Mouse (Mus musculus): ENCODE measurements around the gene Hsf4. TPM values are rescaled to one million over a fixed set of nuclear protein-coding genes. Genes with fewer than 3 reads are reported as not detected.

The Hsf4 gene
- polyA plus RNA-seq, 1 experiment = 0.76 TPM

GRCm38 (mm10) chr8:105254152-105254965 is 15.2 kb upstream of the Hsf4 start:
- TF ChIP-seq GATA1 (IDR thresholded peaks at IDR 0.05; ENCODE audit: low read length) = no peak

- TF ChIP-seq GATA1 (IDR thresholded peaks at IDR 0.05; ENCODE audit: low read length) = no peak
Measured at GRCm38 (mm10) chr8:105254966-105255350, 14.6 kb upstream of the Hsf4 start, which contains the start of gene B3gnt9. TSS of gene B3gnt9 (minus strand) at chr8:105255153.

DNA sequence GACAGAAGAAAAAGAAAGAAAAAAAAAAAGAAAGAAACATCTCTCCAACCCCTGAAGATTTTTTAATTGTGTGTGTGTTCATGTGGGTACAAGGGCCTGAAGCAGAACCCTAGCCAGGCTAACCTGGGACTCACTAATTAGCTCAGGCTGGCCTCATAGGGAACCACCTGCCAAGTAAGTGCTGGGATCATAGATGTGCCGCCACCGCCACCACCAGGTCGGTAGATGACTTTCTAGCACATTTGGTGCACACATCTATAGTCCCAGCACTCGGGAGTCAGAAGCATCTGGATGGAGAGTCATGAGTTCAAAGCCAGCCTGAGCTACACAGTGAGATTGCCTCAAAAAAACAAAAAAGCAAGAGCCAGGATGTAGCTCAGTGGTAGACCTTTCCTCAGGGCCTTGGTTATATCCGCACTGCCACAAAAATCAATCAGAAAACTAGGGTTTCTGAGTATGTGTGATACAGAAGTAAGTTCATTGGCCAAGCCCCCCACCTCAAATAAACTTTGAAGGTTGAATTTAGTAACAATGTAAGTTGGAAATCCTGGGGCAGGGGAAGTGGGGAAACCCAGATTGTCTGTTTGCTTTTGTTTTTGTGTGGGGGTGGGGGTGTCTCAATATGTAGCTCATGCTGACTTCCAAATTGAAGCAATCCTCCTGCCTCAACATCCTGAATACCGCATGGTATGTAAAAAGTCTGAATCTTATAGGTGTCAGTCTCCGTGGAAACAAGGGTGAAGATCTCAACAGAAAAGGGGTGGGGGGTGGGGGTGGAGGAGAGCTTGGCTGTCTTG is 12.1 kb upstream of the Hsf4 start:
- no peak for TF ChIP-seq GATA1 (IDR thresholded peaks at IDR 0.05; ENCODE audit: low read length)

- TF ChIP-seq GATA1 (IDR thresholded peaks at IDR 0.05; ENCODE audit: low read length) = no peak
Measured at GRCm38 (mm10) chr8:105258911-105259720, 10.5 kb upstream of the Hsf4 start.

DNA sequence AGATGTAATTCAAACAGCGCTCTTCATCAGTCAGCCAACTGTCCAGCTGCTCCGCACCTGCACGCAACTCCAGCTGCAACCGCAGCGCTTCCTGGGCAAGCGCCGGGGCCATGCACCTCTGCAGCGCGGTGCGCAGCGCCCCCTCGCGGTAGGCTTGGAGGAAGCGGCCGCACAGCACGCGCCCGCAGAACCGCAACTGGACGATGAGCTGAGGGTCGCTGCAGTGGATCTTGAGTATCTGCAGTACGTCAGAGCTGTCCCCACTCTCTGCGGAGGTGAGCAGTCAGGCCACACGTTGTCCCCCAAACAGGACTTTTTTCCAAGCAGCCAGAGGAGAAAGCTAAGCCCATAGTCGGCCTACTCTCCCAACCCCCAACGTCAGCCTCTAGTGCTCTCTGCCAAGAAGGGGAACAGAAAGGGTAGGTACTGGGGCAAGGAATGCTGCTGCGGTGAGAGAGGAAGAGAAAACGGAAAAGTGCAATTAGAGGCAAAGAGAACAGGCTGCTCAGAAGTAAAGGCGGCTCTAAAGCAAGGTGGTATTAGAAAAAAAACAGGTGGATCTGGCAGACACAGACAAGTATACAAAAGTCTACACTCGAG is 9.8 kb upstream of the Hsf4 start:
- no peak for TF ChIP-seq GATA1 (IDR thresholded peaks at IDR 0.05; ENCODE audit: low read length)

- no peak for TF ChIP-seq GATA1 (IDR thresholded peaks at IDR 0.05; ENCODE audit: low read length)
Measured at GRCm38 (mm10) chr8:105260371-105261099, 9.1 kb upstream of the Hsf4 start.

GRCm38 (mm10) chr8:105261326-105261980 is 8.1 kb upstream of the Hsf4 start:
- no peak for TF ChIP-seq GATA1 (IDR thresholded peaks at IDR 0.05; ENCODE audit: low read length)

GRCm38 (mm10) chr8:105263244-105263912 is 6.2 kb upstream of the Hsf4 start:
- no peak for TF ChIP-seq GATA1 (IDR thresholded peaks at IDR 0.05; ENCODE audit: low read length)

DNA sequence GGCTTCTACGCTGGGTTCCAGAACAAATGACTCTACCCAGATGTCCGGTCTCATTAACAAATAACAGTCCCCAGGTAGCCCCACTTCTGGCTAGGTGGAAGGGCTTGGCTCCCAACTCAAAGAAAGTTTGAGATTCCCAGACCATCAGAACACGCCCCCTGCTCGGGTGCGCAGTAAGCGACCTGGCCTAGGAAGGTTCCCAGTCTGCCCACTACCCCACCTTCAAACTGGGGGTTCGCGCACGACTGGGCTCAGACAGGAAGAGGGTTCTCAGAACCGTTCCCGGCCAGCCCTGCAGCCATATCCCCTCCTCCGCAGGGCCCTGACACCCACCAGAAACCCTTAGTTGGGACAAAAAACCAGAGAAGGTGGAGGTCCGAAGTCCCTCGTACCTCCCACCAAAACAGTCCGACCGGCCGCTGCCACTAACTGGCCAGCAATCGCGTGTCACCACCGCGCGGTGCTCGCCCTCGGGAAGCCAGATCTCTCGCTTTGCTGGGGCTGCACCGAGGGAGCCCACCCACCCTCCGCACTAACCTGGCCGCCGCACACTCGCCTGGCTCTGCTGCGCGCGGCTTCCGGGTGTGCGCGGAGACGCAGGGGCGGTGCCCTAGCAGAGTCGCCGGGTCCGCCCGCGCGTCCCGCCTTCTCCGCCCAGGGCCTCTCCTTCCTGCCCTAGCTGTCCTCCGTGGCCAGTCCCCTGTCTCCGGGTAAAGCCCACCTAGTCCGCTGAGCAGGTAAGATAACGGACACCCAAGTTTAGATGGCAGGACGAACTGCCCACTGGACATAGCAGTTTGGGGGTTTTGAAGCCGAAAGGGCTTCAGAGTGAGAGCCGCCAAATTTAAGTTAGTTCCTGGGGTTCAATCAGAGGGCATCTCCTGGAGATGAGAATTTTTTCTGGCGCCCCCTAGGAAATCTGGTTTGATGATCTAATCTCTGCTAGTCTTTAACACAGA is 5.3 kb upstream of the Hsf4 start, which contains the start of the genes Tradd and Fbxl8:
Gene Tradd, minus strand, starts transcription at position 586 of the 959 bp plus-strand sequence.
Gene Fbxl8, plus strand, starts transcription at position 625 of the 959 bp plus-strand sequence.
- no peak for TF ChIP-seq GATA1 (IDR thresholded peaks at IDR 0.05; ENCODE audit: low read length)

- TF ChIP-seq GATA1 (IDR thresholded peaks at IDR 0.05; ENCODE audit: low read length) = no peak
Measured at GRCm38 (mm10) chr8:105265128-105265527, 4.5 kb upstream of the Hsf4 start.

DNA sequence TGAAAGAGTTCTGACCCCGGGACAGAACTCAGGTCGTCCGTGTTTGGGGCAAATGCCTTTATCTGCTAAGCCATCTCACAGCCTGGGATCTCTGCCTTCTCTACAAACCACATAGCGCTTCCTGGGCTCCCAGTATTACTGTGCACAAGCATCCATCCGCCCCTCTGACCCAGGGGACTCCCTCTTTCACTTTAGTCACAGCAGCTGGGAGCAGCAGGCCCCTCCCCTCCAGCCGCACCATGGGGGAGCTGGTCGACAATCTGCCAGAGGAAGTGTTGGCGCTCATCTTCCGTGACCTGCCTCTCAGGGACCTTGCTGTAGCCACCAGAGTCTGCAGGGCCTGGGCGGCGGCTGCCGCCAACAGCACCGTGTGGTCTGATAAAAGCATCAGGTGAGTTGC is 2.8 kb upstream of the Hsf4 start:
- no peak for TF ChIP-seq GATA1 (IDR thresholded peaks at IDR 0.05; ENCODE audit: low read length)

DNA sequence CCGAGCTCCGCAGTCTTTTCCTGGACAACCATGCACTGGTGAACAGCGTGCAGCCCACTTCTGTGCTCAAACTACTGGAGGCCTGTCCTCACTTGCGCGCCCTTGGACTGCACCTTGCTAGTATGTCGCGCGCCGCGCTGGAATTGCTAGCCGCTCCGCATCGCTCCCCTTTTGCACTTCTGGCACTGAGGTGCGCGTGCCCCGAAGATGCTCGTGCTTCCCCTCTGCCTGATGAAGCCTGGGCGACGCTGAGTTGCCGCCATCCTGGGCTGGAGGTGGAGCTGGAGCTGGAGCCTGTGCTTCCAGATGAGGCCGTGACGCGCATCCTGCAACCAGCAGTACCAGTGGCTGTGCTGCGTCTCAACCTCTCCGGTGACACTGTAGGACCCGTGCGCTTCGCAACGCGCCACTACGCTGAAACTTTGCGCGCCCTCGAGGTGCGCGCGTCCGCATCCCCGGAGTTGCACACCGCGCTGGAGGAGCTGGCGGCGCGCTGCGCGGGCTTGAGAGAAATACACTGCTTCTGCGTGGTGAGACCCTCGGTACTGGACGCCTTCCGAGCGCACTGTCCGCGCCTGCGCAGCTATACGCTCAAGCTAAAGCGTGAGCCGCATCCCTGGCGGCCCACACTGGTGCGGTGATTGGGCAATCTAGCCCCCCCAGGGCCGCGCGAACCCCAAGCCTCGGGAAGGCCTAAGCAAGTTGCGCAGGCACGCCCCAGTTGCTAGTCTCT is 1.1 kb upstream of the Hsf4 start:
- no peak for TF ChIP-seq GATA1 (IDR thresholded peaks at IDR 0.05; ENCODE audit: low read length)
